Mouse (Mus musculus) testis, adult 2 months (tissue): ENCODE measurements around the gene Parp8.

Experiments
- CTCF ChIP-seq: fragments of 200-500 bp; IDR thresholded peaks from 2 replicates; pipeline ENCODE4 v1.5.1; 2012; ENCODE audit warnings: low read depth, mild to moderate bottlenecking, inconsistent platforms, low read length, moderate library complexity; ENCODE audit not compliant: control insufficient read depth, insufficient read depth, insufficient replicate concordance
- POLR2A ChIP-seq: fragments of 200-500 bp; IDR thresholded peaks from 2 replicates; pipeline ENCODE4 v1.6.1; 2012; ENCODE audit warnings: low read depth, mild to moderate bottlenecking, inconsistent platforms, low read length, moderate library complexity; ENCODE audit not compliant: control insufficient read depth

DNA sequence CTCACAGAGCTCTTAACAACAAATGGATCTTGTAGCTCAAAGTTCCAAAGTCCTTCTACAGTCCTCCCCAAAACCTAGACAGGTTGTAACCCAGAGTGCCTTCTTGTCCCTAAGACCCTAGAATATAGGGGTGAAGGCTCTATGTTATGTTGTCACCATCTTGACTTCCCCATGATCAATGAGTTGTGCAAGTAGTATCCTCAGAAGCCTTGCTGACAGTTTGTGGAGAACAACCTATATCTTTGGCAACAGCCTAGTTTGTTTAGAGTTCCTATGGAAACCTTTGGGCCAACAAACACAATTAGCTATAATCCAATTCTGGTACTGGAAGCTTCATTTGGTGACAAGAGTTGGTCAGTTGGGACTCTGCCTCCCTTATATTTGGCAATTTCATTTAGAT lies 18.2 kb upstream of the Parp8 start:
- TF ChIP-seq CTCF = no peak
- TF ChIP-seq POLR2A = no peak
